Mouse (Mus musculus): ENCODE measurements around the gene Glrp1. TPM values are rescaled to one million over a fixed set of nuclear protein-coding genes. Genes with fewer than 3 reads are reported as not detected.

The Glrp1 gene
- total RNA-seq, 2 experiments from 2014 or later, result not detected

DNA sequence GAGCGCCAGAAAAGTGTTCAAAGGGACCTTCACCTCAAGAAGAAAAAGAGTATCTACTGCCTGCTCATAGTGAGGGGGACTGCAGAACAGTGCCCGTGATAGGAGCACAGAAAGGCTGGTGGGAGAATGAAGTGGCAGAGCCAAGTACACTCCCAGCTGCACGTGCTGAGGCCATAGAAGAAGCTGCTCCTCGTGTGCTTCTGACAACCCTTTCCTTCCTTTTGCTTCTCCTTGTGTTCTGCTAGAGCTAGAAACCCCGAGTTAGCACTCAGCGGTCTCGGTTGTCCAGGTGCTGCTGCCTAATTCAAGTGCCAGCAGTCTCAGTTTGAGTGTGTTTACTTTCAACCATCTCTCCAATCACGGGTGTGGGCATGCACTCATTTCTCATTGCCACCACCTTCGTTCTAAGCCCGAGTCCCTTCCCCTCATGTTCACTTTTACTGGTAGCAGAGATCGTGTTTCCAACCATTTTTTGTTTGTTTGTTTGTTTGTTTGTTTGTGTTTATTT is 10.6 kb downstream of the Glrp1 start:
- no peak for ATAC-seq (replicated peaks; ENCODE audit: low FRiP score, poor library complexity, severe bottlenecking)

DNA sequence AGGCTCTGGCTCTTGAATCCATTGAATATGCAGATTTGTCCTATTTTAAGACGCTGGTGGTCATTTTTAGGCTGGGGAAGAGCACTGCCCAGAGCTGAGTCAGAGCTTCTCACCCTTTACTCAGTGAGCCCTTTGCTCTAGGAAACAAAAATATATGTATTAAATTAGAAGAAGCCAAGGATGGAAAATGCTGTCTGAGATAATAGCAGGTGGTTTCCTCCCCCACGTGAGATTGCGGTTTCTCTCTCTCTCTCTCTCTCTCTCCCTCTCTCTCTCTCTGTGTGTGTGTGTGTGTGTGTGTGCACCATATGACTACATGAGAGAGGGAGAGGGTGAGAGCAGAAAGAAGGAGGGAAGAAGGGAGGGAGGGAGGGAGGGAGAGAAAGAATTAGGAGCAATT is 12.5 kb downstream of the Glrp1 start:
- ATAC-seq (replicated peaks; ENCODE audit: low FRiP score, poor library complexity, severe bottlenecking), result no peak

DNA sequence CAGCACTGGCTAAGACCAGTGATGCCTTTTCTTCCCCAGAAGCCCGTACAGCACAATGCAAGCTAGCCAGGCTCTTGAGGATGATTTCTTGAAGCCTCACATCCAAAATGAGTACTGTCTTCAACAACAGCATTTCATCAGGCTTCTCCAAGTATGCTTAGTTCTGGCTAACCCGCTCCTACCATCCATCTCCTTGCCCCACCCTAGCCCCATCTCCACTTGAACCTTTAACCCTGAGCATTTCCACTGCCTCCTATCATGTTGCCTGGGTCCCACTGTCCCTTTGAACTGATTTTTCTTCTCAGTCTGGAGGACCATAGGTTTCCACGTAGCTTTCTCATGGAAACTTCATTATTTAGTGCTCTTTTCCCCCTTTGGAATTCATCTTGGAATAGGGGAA is 17.5 kb downstream of the Glrp1 start:
- peak; percentile 28; the same call in 1 of the 2 replicates for ATAC-seq (replicated peaks; ENCODE audit: low FRiP score, poor library complexity, severe bottlenecking)

DNA sequence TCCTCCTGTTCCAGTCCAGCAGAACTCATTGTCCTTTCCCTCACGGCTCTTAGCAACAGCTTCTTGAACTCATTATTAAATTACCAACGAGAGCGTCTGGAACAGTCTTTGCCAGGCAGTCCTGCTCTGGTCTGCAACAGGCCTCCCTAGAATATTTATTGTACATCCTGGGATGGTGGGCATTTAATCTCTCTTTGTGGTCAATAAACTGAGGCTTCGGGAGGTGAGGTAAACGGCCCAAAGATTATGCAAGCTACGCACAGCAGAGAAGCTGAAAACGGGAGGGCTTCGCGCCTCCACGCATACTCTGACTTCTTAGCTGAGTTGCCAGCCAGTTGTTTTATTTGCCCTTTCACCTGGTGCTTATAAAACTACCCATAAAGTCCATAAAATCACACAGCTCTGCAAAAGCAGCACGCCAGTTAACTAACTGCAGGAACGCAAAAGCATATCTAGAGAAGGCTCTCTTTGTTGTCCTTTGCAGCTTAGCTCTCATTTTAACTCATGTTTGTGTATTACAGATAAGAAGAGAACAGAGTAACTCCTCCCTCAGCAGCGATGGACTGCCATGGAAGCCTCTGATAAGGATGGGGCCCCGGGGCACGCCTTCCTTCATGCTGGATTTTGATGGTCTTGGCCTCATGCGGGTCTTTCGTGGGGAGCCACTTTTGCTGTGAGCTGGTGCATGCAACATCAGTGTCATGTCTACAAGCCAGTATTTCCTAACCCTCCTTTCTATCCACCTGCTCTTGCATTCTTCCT is 18.1 kb downstream of the Glrp1 start:
- ATAC-seq (replicated peaks; ENCODE audit: low FRiP score, poor library complexity, severe bottlenecking), result peak; percentile 89

GRCm38 (mm10) chr1:88490164-88490563 is 19.7 kb downstream of the Glrp1 start:
- no peak for ATAC-seq (replicated peaks; ENCODE audit: low FRiP score, poor library complexity, severe bottlenecking)

DNA sequence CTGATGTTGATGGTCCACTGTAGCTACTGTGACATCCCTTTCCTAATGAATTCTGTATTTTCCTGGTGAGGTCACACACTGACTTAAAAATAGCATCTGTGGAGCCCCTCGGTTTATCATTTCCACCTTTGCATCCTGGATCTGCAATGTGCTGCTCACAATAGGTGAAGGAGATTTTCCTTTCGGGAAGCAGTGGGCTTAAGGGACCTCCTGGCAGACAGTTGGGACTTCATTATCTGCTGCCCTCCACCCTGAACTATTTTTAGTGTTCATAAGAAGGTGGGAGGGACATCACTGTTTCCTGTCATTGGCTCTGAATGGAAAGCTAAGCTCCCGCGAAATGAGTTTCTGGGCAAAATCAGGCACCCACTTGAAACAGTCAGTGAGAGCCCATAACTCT is 20.9 kb downstream of the Glrp1 start:
- ATAC-seq (replicated peaks; ENCODE audit: low FRiP score, poor library complexity, severe bottlenecking), result no peak

GRCm38 (mm10) chr1:88486336-88486735 is 23.5 kb downstream of the Glrp1 start:
- ATAC-seq (replicated peaks; ENCODE audit: low FRiP score, poor library complexity, severe bottlenecking), result no peak

DNA sequence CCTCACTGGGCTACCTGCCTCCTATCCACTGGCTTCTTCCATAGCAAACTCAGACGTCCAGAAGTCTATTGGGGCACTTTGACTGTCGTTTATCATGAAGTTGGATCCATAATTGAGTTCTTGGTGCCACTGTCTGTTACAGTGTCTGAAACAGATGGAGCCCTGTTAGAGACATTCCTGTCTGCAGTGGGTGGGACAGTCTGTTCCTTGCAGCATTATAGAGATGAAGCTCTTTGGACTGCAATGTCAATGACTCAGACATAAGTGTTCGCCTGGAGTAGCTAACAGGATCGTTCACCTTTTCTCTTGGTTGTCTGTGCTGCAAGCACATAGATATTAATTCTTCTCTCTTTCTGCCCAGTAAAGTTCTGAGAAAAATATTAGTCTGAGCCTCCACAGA is 25.8 kb downstream of the Glrp1 start:
- no peak for ATAC-seq (replicated peaks; ENCODE audit: low FRiP score, poor library complexity, severe bottlenecking)

DNA sequence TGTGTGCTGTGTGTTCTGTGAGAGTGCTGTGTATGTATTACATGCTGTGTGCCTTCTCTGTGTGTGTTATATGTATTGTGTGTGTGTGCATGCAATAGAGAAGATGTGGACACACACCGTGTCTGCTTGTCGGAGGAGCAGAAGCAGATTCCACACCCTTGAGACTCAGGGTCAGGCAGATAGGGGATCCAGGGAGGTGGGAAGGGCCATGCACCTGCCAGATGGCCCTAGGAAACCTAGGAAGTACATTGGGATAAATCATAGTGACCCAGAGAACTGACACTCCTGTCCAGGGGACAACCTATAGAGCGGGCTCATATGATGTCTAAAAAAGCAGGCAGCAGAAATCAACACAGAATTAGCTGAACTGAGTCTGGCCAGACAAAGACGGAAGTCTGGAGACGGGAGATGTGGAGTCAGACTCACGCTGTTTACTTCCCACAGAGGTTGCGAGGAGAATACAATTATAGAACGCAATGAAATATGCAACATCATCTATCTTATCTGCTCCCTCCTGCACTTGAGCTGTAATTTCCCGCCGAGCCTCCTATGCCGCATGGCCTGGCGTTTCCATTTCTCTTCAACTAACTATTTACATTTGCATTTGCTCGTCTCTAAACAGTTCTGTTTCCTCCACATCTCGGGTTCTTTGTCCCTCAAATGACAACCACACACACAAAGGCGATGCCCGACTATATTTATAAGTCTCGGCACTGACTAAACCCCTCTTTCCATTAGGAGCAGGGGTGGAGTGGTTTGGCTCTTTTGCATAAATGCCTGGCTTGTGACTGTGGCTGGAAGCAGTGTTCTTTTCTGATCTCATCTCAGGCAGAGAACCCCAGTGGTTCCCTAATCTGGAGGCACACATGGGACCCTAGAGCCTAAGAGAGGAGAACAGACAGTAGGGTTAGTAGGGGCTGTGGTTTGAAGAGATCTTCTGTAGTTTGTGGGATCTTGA is 27.4 kb downstream of the Glrp1 start:
- ATAC-seq (replicated peaks; ENCODE audit: low FRiP score, poor library complexity, severe bottlenecking), result peak; percentile 86

DNA sequence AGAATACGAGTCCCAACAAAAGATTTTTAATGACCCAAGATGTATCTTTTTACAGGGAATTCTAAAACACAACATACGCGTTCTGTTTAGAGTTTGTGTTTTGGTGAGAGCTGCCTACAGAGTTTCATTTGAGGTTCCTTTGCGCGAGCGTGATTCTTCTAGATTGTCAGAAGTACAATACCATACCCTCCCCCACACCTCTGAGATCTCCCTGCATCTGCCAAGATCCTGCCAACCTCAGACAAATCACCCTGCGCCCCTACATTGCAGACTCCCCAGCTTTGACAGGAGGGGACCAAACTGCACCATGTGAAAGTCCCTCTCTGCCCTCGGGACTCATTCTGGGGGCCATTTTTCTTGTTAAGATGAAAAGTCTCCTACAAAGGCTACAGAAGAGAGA is 29.3 kb downstream of the Glrp1 start:
- ATAC-seq (replicated peaks; ENCODE audit: low FRiP score, poor library complexity, severe bottlenecking), result no peak

DNA sequence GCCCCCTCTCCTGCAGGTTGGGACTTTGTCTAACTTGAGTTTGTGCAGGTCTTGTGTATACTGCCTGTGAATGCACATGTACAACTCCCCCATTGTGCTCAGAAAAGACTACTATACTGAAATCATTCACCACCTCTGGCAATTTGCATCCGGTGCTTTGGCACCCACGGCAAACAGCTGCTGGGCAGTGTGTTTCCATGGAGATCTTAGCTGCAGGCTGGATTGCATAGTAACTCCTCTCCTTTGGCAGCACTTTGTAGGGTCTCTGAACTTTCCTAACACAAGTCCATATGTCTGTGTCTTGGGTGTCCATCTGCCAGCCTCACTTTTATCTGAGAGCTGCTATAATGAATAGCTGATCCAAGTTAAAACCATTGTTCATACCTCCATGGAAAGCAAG is 31.7 kb downstream of the Glrp1 start:
- no peak for ATAC-seq (replicated peaks; ENCODE audit: low FRiP score, poor library complexity, severe bottlenecking)

- ATAC-seq (replicated peaks; ENCODE audit: low FRiP score, poor library complexity, severe bottlenecking), result no peak
Measured at GRCm38 (mm10) chr1:88476554-88477085, 33.2 kb downstream of the Glrp1 start.

- ATAC-seq (replicated peaks; ENCODE audit: low FRiP score, poor library complexity, severe bottlenecking), result no peak
Measured at GRCm38 (mm10) chr1:88475502-88475953, 34.3 kb downstream of the Glrp1 start.

DNA sequence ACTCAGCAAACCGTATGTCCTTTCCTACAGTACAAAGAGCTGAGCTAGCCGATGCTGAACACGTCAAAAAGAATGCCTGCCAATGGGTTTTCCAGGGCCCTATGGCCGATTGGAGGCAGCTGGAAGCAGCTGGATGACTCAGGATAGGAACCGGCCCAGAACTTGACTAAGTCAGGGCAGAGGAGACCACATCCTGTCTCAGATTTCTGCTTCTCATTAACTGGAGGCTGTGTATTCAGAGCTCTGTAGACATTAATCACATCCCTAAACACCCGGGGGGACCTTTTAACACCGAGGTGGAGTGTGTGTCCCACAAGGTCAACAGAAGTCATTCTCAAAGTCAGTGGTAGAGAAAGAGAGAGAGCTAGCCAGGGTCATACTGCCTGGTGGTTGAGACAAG is 35.3 kb downstream of the Glrp1 start:
- ATAC-seq (replicated peaks; ENCODE audit: low FRiP score, poor library complexity, severe bottlenecking), result no peak

- peak; percentile 47; the same call in 1 of the 2 replicates for ATAC-seq (replicated peaks; ENCODE audit: low FRiP score, poor library complexity, severe bottlenecking)
Measured at GRCm38 (mm10) chr1:88473899-88474298, 36.0 kb downstream of the Glrp1 start.

DNA sequence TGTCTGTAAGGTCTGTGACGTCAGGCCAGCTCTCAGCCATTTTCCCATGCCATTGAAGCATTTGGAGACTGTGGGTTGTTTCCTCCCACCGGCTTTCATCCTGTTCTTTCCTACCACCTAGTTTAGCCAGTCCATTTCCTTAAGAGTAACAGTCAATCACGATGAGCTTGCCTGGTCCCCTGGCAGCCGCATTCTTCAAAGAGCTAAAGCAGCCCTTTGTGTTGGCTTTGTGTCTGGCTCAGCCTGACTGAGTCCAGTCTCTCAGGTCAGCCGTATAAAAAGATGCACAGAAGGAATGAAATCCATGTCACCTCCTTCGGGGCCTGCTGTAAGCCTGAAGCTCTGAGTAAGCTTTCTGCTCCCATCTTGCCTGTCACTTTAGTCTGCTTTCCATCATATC is 37.6 kb downstream of the Glrp1 start:
- no peak for ATAC-seq (replicated peaks; ENCODE audit: low FRiP score, poor library complexity, severe bottlenecking)

DNA sequence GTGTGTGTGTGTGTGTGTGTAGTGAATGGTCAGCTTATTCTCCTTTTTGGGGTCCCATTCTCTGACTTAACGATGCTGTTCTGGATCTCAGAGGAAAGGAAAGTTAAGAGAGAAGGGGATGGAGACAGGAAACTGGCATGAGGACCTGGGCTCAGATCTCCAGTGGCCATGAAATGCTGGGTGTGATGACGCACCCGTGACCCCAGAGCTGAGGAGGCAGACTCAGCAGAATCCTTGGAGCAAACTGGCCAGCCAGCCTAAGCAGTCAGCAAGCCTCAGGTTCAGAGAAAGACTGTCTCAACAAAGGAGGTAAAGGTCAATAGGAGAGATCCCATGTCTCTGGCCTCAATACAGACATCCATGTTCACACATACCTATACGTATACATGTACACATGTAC is 40.1 kb downstream of the Glrp1 start:
- no peak for ATAC-seq (replicated peaks; ENCODE audit: low FRiP score, poor library complexity, severe bottlenecking)

GRCm38 (mm10) chr1:88468335-88468734 is 41.5 kb downstream of the Glrp1 start:
- ATAC-seq (replicated peaks; ENCODE audit: low FRiP score, poor library complexity, severe bottlenecking), result no peak

- ATAC-seq (replicated peaks; ENCODE audit: low FRiP score, poor library complexity, severe bottlenecking), result no peak
Measured at GRCm38 (mm10) chr1:88467866-88468265, 42.0 kb downstream of the Glrp1 start.

DNA sequence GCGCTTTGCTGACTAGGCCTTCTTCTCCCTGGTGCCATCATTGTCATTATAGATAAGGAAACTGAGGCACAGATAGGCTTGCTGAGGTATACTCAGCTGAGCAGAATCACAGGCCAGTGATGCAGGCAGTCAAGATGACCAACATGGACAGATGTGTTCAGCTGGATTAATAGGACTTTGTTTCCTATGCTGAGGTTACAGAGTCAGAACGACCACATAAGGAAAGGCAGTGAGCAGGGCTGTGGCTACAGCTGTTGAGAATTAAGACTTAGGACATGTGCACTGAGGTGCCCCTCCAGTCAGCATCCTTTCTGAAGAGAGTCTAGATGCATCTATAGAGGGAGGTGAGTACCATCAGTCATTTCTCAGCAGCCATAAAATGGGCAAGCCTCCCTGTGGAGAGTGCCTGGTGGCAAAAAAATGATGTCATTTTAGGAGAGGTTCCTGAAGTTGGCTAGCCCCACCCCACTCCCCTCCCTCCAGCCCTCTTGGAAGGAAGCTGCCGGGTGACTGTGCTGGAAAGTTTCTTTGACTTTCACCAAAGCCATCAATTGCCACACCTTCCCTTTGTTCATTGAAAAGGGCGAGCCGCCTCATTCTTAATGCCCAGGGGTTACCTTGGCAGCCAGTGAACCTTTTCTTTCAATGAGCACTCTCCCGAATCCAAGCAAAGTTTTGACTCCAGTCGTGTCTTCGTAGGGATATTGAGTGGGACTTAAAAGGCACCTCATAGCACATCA is 43.4 kb downstream of the Glrp1 start:
- ATAC-seq (replicated peaks; ENCODE audit: low FRiP score, poor library complexity, severe bottlenecking), result no peak

All from erythroblast, adult 5-6 weeks (primary cell).